Mouse (Mus musculus) cerebellum, postnatal 4 days (tissue): ENCODE data around the gene Cish.
A peak's percentile ranks its signal among the peaks of the same experiment; 100 is the strongest.

Source experiments
- DNase-seq, 2 experiments: peaks; one replicate each; pipeline ENCODE4 v3.0.0; 2022; ENCODE audit warnings: low spot score in 2 of 2, mixed read lengths in 1 of 2

The Cish gene

GRCm38 (mm10) chr9:107315791-107316190, 20.0 kb downstream of the Cish start:
- no peak for DNase-seq

- DNase-seq: no peak
Measured at GRCm38 (mm10) chr9:107322461-107323050, 26.7 kb downstream of the Cish start.

DNA sequence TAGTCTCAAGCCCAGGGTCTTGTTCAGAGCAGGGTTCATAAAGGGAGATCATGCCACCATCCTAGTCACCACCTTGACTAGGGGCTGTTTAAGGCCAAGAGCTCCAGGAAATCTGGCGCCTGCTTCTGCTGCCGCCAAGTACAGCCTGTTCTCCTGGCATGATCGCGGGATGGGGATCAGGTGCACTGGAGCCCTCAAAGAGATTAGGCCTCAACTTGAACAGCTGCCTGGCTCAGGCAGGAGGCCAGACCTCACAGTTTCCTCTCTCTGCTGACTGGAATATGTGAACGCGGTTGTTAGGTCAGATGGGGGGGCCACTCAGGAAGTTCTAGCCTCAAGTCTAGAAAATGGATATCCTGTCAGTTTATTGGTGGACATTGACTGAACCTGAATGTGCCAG, 27.7 kb downstream of the Cish start:
- DNase-seq: peak; percentile 47 to 83

- DNase-seq: no peak
Measured at GRCm38 (mm10) chr9:107324799-107325561, 29.2 kb downstream of the Cish start.

GRCm38 (mm10) chr9:107325904-107326303, 30.1 kb downstream of the Cish start:
- DNase-seq: no peak

DNA sequence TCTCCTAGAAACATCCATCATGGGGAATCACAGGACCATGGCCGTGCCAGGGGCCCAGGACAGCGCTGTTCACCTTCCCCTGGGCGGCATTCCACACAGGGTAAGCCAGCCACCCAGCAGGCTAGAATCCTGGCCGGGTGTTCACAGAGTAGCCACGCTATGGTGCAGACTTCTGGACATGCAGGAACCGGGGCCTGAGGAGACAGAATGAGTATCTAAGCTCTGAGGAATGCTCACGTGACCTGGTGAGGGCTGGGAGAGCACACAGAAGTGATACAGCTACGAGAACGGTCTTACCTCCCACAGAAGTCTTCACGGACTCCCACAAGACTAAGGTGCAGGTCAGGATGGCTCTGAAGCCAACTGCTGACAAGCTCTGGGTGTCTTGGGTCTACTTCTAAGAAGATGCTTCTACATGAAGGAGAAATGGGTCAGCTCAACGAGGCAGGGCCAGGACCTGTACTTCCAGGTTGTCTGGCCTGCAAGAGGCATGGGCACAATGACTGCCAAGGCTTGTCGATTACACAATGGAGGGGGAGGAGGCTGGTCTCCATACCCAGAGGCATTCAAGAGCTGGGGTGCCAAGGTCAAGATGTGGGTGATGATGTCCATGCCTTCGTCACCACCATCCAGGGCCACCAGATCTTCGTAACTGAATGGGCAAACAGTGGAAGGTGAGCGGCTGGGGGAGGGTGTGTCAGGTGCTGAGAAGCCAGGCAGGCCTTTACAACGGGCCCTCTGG, 32.2 kb downstream of the Cish start:
- no peak for DNase-seq

DNA sequence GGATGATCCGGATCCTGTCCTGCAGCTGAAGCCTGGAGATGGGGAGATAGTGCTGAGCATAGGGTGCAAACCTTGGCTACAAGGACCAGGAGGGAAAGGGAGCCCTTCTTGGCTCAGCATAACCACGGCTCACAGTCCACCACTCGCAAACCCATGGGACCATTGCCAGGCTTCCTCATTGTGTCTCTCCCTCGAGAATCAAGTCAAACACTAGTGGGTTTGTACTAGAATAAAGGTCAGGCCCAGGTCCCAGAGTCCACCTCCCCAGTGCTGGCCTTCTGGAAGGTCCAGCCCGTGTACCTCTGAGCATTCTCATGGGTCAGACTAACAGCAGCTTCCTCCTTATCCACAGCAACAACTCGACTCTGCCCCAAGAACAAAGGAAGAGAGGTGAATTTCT, 35.0 kb downstream of the Cish start:
- DNase-seq: no peak

DNA sequence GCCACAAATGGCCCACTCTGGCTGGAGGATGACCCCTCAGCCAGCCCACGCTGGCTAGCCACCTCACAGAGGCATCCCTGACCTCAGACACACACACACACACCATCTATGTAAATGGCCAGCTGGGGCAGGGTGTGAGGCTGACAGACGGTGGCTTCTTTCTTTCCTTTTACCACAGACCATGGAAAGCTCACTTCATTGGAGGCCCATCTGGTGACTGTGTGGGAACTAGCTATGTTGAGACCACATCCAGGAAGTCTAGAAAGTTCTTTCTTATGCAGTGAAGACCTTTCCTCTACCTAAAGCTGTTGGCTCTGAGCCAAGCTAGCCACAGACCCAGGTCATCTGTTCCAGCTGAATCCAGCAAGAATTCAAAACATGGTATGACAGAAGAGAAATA, 37.9 kb downstream of the Cish start:
- DNase-seq: no peak

DNA sequence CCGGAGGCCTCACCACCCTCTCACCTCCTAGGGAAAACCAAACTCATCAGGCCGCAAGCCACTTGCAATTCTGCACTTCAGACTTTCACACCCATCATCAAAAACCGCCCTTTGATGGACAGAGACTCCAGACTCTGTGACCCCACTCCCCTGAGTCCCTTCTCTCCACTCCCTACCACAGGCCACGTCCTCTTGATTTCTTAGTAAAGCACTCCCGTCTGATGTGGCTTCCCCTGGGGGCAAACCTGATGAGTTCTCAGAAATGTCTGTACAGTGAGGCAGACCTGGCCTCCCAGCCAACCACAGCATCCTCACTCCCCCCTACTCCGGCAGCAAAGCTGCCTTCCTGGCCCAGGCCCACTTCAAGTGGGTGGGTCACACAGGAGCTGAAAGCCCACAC, 38.5 kb downstream of the Cish start:
- no peak for DNase-seq

GRCm38 (mm10) chr9:107335046-107335445, 39.2 kb downstream of the Cish start:
- DNase-seq: no peak

GRCm38 (mm10) chr9:107335909-107336308, 40.1 kb downstream of the Cish start:
- peak; percentile 52 to 75 for DNase-seq

GRCm38 (mm10) chr9:107336386-107336785, 40.6 kb downstream of the Cish start:
- no peak for DNase-seq

DNA sequence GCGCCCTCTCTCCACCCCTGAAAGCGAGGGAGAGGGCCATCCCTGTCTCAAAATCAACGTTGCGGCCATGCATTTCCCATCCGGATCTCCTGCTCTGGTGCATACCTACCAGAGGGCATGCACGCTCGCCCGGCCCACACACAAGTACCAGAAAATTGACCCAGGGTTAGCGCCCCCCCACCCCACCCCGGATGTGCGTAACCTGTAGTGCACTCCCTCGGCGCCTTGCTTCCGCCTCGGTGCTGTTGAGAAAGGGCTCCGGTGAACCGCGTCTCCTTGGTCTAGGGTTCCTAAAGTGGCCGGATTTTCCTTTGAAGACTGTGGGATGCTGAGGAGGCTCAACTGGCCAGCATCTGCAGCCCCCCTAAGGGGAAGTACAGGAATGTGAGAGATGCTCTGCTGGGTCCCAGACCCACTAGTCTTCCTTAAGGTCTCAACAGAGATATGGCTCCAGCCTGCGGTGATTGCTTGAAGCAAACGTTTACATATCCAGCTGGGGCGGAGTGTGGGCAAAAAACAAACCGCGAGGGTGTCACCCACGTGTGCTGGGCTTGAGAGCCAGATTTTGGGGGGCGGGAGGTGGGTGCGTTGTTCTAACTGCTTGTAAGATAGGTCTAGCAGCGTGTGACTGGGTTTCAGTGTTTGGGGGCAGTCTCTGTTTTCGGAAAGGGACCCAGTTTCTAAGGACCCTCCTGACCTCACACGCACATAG, 42.5 kb downstream of the Cish start, which contains the start of gene Hemk1:
Hemk1 (minus strand) TSS at position 179 of the 712 bp plus-strand sequence.
- DNase-seq: peak; percentile 53 to 74

- DNase-seq: peak; percentile 94
Measured at GRCm38 (mm10) chr9:107340267-107340859, 44.5 kb downstream of the Cish start, which contains the start of gene 6430571L13Rik. 6430571L13Rik (plus strand) TSS chr9:107340602.

GRCm38 (mm10) chr9:107340911-107341645, 45.3 kb downstream of the Cish start:
- DNase-seq: no peak

DNA sequence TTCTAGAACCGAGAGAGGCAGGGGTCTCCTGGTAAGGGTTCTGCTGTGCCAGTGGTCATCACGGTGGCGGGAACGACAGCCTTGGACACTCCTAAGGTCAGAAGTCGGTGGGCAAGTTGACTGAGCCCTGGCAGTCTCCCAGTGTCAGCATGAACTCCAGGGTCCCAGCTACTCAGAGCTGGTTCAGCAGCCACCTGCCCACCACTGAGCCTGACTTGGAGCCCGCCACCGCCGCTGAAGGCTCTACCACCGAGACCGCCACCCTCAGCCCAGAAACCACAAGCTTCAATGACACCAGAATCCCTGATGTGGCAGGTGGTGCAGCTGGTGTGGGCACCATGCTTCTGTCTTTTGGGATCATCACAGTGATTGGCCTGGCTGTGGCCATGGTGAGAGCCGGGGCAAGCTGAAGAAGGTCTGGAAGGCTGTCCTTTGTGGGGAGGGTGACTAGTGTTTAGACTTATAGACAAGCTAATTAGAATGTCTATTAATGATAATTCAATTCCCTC, 46.4 kb downstream of the Cish start:
- DNase-seq: no peak

DNA sequence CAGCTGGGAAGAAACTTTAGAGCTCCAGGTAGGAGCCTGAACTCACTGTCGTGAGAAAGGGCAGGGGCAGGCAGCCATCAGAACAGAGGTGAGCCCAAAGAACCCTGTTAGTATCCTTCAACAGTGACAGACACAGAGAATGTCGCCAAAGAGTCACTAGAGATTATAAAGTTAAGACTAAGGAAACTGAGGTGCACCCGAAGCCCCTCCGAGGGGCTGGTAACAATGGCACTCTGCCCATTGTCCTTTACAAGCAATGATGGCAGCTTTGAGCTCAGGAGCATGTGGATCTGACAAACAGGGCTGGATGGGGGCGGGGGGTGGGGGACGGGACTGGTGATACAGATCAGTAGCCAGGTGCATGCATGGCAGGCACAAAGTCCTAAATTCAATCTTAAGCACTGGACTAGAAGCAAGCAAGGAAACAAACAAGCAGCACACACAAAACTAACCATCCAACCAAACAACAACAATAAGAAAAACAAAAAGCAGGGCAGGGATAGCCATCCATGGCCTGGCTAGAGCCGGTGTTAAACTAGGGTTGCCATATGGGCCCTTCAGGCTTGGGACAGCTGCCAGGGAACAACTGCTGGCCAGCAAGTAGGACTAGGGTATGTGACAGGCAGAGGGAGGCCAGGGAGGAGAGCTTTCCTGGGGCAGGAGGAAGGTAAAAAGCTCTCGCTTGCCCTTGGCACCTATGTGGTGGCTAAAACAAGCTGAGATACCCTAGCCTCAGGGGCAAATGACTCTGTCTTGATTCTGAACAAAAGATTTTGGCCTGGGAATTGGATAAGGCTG, 47.5 kb downstream of the Cish start:
- DNase-seq: peak in 1 of 2 experiments; percentile 80

DNA sequence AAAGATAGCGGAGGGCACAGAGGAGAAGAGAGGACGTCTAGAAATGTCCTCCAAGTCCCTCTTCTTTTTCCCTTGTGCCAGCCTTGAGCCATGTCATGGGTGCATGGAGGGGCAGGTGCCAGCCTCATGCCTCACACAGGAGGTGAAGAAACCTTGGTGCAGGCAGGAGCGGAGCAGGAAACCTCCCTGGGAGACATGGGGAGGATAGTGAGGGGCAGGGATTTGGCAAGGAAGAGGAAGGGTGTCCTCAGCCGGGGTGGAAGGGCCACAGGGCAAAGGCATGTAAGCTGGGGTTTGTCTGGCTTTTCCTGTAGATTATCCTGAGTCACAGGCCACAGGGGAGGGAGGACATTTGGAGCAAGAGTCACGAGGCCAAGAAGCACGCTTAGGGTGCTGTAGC, 48.2 kb downstream of the Cish start:
- no peak for DNase-seq

- no peak for DNase-seq
Measured at GRCm38 (mm10) chr9:107346081-107346480, 50.3 kb downstream of the Cish start.
